Mouse (Mus musculus) E14TG2a.4 (cell line): Measurements from ENCODE around the gene Mark4.

Experiments used
- CTCF ChIP-seq: conservative IDR thresholded peaks from 2 replicates; pipeline ENCODE4 v1.5.1; 2014; ENCODE audit warnings: low read length
- NANOG ChIP-seq: IDR thresholded peaks from 2 replicates; pipeline ENCODE4 v1.6.1; 2014; ENCODE audit warnings: borderline replicate concordance, low read length, mixed read lengths
- POU5F1 ChIP-seq: IDR thresholded peaks from 2 replicates; pipeline ENCODE4 v1.6.1; 2014; ENCODE audit warnings: low read length, borderline replicate concordance

GRCm38 (mm10) chr7:19455186-19455585 is 3.4 kb downstream of the Mark4 start:
- no peak for TF ChIP-seq CTCF
- no peak for TF ChIP-seq POU5F1
- no peak for TF ChIP-seq NANOG
